Mouse (Mus musculus) adrenal gland, postnatal 25 days (tissue): ENCODE results near the gene Sptan1. TPM values are rescaled to one million over a fixed set of nuclear protein-coding genes. Genes with fewer than 3 reads are reported as not detected.
A peak's percentile ranks its signal among the peaks of the same experiment; 100 is the strongest.
"Not testable (repeated sequence)": the region's sequence is repeated elsewhere in the genome, so short reads cannot be mapped to it uniquely, and the experiment has no call there.

Experiments
- DNase-seq: peaks from one replicate; pipeline ENCODE4 v3.0.0; 2021; ENCODE audit warnings: mixed read lengths
- total RNA-seq: library from RNA; stranded (reverse); gene quantifications from 2 replicates; pipeline ENCODE4 v1.2.3, GENCODE M21; 2021

Gene Sptan1
- total RNA-seq, 1 experiment from 2014 or later: 225 TPM

DNA sequence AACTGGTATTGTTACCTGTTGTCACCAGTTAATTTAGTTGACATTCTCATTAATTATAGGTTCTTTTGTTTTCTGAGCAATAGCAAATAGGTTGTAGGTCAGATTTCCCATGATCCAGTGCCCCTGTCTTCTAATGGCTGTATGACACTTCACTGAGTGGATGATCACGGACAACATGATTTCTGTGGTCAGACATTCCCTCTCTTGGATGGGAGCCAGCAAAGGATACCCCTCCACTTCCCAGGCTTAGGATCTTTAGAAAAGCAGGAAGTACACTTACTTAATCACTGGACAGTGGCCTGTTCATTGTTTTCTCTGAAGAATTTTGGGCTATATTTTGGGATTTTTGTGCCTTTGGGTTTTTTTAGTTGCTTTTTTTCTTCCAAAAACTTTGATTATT is 43.7 kb downstream of the Sptan1 start:
- DNase-seq: no peak

DNA sequence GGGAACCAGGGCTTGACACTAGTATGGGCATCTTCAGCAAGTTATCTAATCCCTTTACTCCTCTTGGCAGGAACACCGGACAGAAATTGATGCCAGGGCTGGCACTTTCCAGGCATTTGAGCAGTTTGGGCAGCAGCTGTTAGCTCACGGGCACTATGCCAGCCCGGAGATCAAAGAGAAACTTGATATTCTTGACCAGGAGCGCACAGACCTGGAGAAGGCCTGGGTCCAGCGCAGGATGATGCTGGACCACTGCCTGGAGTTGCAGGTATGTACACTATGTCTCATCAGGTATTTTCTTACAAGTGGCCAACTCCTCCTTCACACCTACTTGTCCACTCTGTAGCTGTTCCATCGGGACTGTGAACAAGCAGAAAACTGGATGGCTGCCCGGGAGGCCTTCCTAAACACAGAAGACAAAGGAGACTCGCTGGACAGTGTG is 45.5 kb downstream of the Sptan1 start:
- DNase-seq: peak; percentile 63

DNA sequence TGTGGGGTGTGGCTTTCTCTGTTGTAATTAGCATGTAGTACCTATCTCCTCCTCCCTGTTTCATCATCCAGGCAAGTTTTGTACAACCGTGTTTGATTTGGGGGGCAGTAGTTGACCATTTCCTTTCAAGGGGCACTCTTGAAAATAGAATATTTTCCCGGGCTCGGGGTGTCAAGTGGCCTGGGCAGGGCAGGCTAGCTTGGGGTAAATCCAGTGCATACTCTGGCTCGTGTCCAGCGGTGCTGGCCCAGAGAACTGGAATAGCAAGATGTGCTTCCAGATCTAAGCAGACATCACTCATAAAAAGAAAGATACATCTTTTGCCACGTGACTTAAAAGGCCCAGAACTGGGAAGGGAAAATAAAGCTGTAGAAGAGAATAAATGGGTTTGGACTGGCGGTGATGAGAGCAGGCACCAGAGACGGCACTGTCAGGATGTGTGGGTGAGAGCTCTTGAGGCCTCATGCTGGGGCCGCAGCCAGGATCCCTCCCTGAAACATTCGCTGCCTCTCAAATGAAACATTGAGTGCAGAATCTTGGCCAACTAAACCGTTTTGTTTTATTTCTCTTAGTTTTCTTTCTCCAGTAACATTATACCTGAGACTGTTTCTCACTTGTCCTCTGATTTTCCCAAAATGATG is 49.1 kb downstream of the Sptan1 start:
- peak; percentile 32 for DNase-seq

- no peak for DNase-seq
Measured at GRCm38 (mm10) chr2:30025454-30025853, 60.1 kb downstream of the Sptan1 start.

DNA sequence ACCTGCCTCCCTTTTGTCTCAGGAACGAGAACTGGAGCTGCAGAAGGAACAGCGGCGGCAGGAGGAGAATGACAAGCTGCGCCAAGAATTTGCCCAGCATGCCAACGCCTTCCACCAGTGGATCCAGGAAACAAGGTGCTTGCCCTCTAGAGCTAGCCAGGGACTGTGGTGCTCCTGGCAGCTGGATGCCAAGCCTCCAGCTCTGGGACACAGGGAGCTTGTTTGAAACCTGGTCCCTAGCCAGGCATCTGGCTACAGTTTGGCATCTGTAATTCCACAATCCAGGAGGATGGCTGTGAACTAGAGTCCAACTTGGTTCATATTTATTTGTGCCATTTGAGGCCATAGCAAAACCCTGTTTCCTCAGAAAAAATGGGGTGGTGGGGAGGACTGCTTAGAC is 61.6 kb downstream of the Sptan1 start:
- no peak for DNase-seq

DNA sequence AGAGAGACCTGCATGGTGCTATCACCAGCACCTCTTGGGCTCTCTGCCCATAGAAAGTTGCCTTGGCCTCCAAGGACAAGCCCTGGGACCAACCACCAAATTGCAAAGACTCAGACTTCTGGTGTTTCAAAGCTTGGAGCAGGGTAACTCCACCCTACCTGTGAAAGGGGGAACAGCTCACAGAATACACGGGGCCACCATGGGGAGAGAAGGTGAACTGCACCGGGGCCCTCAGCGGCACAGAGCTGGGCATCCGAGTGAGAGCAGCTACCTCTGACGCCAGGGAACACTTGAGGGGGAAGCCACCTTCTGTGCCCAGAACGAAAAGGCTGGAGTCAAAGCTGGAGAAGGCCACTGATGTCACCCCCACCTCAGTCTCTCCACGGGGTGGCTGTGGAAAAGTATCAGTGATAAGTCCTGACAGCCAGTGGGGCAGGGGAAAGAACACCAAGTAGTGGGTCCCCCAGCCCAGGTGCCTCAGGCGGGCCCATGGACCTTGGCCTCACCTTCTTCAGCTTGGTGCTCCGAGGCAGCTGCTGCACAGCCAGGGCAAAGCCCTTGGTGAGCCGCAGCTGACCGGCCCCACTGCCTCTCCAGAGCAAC is 67.0 kb downstream of the Sptan1 start:
- no peak for DNase-seq

GRCm38 (mm10) chr2:30032957-30033356 is 67.6 kb downstream of the Sptan1 start:
- DNase-seq: no peak

DNA sequence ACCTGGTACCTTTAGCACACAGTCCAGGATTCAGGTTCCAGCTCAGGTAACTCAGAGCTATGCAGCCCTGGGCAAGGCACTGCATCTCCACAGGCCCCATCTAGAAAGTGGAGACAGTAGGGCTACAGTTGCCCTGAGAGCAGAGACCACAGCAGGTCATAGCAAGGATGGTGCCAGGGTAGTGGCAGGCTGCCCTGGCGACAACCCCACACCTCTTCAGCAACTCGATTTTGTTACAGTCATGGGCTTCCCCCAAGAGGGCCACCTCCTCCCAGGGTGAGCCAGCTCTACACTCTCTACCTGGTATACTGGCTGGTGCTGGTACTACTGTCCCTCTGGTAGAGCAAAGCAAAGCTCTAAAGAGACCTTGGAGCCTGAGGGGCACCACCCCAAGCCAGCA is 72.4 kb downstream of the Sptan1 start:
- DNase-seq: no peak

DNA sequence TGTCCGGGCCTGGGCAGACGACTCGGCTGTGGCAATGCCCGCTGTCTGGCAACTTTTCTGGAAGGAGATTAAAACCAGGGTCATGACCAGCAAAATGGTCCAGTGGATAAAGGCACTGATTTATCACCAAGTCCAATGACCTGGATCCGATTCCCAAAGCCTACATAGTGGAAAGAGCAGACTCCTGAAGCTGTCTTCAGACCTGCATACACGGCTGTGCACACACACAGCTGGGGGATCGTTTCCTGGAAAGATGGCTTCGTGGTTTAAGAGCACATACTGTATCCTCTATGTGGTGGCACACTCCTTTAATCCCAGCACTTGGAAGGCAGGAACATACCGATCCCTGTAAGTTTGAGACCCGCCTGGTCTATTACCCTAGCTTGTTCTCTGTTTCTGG is 73.0 kb downstream of the Sptan1 start:
- DNase-seq: no peak

DNA sequence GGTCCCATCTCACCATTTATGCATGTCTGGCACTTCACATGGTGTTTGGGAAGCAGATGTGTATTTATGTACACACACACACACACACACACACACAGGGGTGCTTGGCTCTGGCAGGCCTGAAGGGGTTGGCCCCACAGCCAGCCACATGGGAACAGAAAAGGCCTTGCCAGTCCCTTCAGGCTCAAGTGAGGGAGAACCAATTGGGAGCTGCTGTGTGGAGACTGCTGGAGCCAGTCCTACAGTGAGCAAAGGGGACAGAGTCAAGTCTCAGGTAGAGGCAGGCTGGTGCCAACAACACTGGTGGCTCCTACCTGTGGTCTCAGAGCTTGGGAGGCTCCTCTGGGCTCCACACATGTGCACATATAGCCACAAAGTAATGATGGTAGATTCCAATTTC is 74.3 kb downstream of the Sptan1 start:
- DNase-seq: no peak

DNA sequence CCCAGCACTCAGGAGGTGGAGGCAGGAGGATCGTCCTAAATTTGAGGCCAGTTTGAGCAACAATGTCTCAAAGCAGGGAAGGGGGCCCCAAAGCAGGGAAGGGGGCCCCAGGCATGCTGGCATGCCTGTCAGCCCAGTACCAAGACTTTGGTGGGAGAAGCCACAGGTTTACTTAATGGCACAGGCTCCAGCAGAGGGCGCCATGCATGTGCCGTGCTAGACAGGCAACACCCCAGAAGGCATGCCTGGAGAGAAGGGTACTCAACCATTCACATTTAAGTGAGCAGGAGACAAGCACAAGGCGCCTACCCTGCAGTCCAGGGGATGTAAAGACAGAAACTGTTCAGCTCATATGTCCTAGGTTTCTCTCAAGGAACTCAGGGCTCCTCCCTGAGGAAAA is 77.1 kb downstream of the Sptan1 start:
- peak; percentile 88 for DNase-seq

GRCm38 (mm10) chr2:30044550-30044949 is 79.2 kb downstream of the Sptan1 start:
- DNase-seq: no peak

- no peak for DNase-seq
Measured at GRCm38 (mm10) chr2:30047127-30047526, 81.8 kb downstream of the Sptan1 start.

GRCm38 (mm10) chr2:30048101-30048501 is 82.7 kb downstream of the Sptan1 start:
- no peak for DNase-seq

- DNase-seq: peak; percentile 99
Measured at GRCm38 (mm10) chr2:30048699-30049388, 83.5 kb downstream of the Sptan1 start, which contains the start of gene Wdr34. Gene Wdr34 (minus strand): TSS chr2:30048881.

- DNase-seq: no peak
Measured at GRCm38 (mm10) chr2:30049831-30050230, 84.5 kb downstream of the Sptan1 start.

GRCm38 (mm10) chr2:30051992-30052761 is 86.8 kb downstream of the Sptan1 start:
- no peak for DNase-seq

DNA sequence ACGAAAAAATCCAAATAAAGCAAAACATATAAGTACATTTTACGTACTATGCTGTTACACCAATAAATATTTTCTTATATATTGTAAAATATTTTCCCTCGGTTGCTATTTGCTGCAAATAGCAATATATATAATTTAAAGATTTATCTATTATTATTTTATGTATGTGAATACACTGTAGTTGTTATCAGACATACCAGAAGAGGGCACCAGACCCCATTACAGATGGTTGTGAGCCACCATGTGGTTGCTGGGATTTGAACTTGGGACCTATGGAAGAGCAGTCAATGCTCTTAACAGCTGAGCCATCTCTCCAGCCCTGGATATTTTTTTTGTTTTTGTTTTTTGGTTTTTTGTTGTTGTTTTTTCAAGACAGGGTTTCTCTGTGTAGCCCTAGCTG is 90.0 kb downstream of the Sptan1 start:
- DNase-seq: not testable (repeated sequence)

- no peak for DNase-seq
Measured at GRCm38 (mm10) chr2:30056736-30057135, 91.4 kb downstream of the Sptan1 start.

GRCm38 (mm10) chr2:30057223-30057904 is 92.0 kb downstream of the Sptan1 start, which contains the start of gene Set:
Gene Set (plus strand): TSS chr2:30057378.
- DNase-seq: peak; percentile 57

DNA sequence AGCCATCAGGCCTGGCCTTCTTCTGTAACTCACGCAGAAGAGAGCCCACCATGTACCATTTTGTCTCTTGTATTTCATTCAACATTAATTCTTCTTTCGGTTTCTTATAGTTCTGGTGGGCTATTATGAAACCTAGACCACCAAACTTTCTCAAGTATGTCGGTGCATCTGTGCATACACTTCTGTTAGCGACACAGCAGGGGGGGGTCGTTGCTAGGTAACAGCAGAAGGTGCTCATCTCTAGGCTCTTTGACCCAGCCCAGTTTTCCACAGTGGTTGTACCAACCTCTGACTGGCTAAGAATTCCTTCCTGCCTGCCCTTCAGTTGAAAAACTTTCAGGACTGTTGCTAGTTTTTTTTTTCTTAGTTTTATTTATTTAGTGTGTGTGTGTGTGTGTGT is 93.1 kb downstream of the Sptan1 start:
- DNase-seq: no peak
